Mouse (Mus musculus) gastrocnemius, postnatal 25 days (tissue): ENCODE measurements around the gene Gna12. TPM values are rescaled to one million over a fixed set of nuclear protein-coding genes. Genes with fewer than 3 reads are reported as not detected.

Experiments
- DNase-seq: peaks from one replicate; pipeline ENCODE4 v3.0.0; 2022
- total RNA-seq, 2 experiments: library from RNA; stranded (reverse); gene quantifications; 1 replicate in 1 of 2; 2 replicates in 1 of 2; pipeline ENCODE4 v1.2.3; 2021

The Gna12 gene
- total RNA-seq, 2 experiments from 2014 or later: 26.2 to 27.7 TPM

DNA sequence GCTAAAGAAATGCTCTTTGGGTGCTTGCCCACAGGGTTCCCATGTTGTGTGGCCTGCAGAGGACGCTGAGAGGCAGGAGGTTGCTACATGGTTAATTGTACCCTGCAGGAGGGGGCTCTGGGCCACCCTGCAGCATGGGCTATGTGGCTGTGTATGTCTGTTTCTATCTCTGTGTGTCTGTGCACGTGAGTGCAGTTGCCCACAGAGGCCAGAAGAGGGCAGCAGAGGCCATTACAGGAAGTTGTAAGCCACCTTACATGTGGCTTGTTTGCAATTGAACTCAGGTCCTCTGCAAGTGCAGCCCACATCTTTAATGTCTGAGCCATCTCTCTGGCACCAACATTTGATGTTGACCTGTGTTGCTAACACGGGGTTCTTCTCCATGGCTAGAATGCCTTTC, 77.6 kb downstream of the Gna12 start:
- no peak for DNase-seq

DNA sequence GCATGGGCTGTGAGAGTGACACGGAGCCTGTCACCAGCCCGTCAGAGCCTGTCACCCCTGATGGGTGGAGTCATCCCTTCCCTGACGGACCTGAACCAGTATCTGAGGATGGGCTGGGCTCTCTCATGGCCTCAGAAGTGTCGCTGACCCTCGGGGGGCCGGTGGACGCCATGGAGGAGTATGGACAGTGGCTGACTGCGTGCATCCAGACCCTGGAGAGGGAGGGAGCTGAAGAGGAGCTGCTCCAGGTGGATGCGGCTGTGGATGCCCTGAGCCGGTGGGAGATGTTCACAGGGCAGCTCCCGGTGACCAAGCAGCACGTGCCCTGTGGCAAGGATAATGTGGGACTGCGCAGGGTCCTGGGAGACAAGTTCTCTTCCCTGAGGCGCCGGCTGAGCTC, 78.2 kb downstream of the Gna12 start:
- DNase-seq: no peak

DNA sequence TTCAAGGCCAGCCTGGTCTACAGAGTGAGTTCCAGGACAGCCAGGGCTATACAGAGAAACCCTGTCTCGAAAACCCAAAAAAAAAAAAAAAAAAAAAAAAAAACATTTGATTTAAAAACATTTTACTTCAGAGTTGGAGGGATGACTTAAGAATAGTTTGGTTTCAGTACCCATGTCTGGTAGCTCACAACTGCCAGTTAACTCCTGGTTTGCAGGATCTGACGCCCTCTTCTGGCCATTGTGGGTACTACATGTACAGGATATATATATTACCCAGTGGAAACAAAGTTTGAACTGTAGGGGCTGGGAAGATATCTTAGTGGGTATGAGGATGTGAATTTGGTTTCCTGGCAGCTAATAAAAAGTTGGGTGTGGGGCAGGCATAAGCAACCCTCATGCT, 79.3 kb downstream of the Gna12 start:
- DNase-seq: no peak

DNA sequence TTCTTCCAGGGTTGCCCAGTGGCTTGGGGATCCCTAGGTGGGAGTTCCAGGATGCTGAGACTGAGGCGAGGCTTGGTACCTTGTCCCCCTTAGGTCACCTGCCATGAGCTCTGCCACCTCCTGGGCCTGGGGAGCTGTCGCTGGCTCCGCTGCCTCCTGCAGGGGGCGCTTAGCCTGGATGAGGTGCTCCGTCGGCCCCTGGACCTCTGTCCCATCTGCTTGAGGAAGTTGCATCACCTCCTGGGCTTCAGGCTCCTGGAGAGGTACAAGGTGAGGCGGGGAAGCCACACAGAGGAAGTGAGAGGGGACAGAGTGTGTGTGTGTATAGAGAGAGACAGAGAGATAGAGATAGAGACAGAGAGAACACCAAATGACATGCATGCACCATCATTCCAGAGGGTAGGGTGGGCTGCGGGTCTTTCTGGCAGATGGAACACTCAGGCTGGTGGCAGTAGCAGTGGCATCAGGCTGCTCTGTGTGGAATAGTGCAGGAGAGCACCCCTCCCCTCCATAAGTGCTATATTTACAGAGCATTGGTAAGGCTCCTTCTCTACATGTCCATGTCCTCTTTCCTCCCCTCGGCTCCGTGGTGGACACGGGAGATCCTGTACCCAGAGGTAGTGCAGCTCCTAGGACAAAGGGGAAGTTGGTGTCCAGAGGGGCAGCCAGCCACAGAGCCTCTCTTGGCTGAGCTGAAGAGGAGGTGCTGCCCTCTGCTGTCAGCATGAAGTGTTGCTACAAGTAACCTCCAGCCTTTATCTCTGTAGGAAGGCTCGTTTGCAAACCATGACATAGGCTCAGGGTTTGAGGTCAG, 81.0 kb downstream of the Gna12 start:
- peak; percentile 53 for DNase-seq

DNA sequence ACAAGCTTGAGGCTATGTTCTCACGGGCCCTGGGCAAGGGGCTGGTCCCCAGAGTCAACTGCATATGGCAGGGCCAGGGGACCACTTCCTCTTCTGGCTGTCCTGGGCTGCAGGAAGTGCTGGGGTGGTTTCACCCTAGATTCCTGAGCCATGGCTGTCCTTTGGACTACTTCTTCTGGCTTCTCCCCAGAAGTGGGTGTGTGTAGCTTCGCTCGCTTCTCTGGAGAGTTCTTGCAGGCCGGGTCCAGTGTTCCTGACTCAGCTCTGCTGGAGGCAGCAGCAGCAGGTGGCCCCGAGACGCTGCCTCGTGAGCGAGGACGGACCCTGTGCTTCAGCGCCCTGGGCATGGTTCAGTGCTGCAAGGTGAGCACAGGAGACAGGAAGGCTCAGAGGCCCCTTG, 81.8 kb downstream of the Gna12 start:
- no peak for DNase-seq

DNA sequence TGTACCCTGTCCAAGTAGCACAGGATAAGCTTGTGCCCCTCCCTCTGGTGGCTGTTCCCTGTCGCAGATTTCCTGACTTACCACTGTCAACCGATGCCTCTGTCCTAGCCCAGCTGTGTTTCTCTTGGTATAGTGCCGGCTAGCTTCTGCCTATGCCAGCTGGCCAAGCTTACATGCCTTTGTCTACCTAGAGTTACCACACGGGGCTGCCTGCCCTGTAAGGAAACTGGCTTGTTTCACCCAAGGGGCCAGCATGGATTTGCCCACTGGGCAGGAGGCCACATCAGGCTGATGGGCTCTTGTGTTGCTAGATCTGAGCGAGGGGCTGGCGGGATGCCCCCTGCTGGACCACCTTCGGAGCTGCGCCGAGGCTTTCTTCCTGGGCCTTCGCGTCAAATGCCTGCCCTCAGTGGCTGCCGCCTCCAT, 86.5 kb downstream of the Gna12 start:
- no peak for DNase-seq

DNA sequence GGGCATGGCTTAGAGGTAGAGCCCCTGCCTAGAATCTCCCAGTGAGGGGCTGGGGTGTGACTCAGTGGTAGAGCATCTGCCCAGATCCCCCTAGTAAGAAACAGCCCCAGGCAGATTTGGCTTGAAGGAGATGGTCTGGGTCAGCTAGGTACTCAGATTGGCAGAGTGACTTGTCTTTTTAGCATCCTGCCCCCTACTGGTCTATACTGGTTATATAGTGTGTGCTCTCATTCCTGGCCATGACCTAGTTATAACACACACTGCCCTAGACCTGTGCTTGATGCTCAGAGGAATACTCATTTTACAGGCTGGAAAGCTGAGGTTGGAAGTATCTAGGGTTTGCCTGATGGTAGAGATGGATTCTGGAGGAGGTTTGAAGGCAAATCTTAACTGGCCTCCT, 88.4 kb downstream of the Gna12 start:
- no peak for DNase-seq

DNA sequence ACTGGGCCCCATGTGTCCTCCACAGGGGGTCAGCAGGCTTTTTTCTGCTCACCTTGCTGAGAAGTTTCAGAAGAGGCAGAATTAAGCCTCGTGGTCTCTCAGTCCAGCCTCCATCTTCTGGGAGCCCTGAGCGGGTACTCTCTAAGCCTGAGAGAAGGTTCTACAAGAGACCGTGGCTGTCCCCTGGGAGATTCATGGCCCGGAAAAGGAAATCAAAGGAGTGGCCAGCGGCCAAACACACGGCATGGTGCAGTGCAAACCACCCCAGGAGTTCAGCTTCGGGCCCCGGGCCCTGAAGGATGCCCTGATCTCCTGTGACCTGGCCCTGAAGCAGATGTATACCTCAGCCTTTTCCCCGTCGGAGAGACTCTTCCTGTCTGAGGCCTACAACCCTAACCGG, 89.2 kb downstream of the Gna12 start:
- no peak for DNase-seq

DNA sequence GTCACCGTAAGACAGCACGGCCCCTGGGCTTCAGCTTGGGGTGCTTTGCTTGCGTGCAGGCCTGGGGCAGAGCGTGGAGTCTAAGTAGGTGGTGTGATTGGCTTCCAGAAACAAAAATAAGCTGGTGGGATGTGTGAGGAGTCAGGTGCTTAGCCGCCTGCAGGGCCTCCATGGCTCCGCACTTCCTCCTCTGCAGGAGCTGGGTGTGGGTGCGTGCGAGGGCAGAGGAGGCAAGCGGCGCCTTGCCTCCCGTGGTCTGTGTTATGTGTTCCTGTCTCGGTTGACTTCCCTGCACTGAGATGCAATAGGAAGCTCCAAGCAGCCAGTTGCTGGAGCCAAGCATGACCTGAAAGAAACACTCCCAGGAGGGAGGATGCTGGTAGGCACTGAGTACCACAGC, 90.4 kb downstream of the Gna12 start:
- no peak for DNase-seq

DNA sequence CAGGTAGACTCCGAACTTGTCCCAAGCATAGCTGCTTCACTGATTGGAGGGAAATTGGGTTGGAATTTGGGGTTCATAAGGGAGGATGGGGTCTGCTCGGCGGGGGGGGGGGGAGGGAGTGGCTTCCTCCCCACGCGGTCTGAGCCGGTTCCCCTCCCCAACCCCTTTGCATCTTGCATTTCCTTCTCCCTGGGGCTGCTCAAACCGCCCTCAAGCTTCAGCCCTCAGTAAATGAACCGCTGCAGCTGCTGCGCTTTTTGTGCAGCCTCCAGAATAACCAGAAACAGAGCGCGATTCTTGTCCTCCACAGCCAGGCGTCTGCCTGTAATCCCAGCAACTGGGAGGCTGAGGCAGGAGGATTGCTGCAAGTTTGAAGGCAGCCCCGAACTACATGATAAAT, 94.1 kb downstream of the Gna12 start:
- no peak for DNase-seq

DNA sequence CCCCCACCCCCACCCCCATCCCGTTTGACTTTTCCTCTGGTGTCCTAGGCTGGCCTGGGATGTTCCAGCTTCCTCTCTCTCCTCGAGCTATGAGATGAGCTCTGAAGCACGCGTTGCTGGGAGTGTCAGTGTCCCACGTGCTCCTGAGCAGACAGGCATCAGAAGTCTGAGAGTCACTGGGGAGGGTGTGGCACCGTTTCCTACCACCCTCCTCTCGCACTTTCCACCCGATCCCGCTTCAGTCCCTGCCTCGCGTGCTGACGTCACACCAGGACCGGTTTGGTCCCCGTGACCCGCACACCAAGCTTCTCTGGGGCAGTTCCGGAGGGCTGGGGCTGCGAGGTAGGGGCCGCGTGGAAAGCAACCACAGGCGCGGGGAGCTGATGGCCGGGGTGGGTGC, 94.9 kb downstream of the Gna12 start:
- DNase-seq: no peak

DNA sequence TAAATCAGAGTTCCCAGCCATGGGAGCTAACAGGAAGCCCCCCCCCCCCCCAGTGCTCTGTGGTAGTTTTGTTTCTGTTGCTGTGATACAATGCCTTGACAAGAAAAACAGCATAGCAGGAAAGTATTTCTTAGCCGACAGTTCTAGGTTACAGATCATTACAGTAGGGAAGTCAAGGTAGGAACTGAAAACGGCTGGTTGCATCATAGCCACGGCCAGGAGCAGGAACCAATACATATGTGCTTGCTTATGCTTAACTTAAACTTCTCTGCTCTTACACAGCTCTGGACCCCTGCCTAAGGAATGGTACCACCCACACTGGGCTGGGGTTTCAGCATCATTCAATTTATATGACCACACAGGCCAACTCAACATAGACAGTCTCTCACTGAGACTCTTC, 96.9 kb downstream of the Gna12 start:
- no peak for DNase-seq

DNA sequence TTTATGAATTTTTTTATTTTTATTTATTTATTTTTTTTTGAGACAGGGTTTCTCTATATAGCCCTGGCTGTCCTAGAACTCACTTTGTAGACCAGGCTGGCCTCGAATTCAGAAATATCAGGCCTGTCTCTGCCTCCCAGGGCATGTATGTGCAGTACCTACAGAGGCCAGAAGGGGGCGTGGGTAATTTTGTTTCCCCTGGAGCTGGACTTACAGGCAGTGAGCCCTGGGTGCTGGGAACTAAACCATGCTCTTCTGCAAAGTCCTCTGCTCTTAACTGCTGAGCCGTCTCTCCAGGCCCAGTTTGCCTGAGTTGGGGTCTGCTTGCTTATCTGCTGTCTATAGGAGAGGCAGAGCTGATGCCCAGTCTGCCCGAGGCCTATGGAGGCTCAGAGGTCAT, 98.0 kb downstream of the Gna12 start:
- DNase-seq: no peak

DNA sequence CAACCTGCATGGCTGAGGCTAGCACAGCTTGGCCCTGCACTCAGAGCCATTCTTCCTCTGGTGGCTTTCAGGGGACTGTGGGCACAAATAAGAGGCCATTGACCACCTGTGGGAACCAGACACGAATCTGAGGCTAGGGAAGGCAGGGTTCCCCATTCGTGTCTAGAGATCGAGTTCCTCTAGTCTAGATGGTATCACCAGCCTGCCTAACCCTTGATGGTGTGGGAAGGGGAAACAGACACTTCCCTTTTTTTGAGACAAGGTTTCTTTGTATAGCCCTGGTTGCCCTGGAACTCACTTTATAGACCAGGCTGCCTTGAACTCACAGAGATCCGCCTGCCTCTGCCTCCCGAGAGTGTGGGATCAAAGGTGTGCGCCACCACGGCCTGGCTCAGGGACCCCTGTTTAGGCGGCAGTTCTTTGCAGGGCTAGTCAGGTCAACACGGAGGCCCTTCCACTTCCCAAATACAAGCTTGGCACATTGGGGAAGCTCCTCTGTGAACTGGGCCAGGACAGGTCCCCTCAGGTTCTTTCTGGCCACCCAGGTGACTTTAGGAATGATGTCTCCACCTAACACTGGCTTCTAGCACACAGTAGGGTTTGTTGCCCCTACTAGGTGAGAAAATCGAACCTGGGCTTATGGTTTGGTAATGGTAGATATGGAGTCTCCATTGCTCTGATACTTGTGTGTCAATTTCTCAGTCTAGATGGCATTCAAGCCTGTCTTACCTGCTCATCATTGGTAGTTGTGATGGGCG, 99.0 kb downstream of the Gna12 start:
- DNase-seq: no peak

DNA sequence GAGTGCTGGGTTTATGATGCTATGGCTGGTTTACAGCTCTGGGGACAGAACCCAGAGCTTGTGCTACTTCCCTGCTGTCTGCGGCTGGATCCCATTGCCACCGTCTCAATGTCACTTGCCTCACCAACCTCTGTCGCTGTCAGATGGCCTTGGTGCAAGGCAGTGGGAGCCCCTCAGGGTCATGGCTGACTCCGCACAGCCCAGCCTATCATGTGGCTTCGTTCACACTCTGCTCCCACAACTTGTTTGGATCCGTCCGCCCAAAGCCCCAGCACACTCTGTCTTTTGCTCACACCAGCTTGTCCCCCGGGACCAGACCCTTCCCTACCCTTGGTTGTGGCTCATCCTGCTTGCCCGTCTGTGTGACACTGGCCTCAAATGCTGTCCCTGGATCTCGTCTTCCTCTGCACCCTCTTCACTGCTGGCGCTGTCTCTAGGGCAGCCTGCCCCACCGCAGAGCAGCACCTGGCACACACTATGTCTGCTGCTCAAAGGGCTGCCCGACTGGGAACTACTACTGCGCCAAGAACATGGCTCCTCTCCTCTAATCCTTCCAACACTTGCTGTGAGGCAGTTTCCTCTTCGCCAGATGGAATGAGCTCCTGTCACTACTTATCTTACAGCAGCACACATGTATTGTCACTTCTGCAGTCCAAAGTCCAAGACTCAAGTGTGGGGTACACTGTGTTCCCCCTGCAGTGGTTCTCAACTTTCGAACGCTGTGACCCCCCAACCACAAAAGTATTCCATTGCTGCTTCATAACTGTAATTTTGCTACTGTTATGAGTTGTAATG, 103.1 kb downstream of the Gna12 start:
- no peak for DNase-seq

DNA sequence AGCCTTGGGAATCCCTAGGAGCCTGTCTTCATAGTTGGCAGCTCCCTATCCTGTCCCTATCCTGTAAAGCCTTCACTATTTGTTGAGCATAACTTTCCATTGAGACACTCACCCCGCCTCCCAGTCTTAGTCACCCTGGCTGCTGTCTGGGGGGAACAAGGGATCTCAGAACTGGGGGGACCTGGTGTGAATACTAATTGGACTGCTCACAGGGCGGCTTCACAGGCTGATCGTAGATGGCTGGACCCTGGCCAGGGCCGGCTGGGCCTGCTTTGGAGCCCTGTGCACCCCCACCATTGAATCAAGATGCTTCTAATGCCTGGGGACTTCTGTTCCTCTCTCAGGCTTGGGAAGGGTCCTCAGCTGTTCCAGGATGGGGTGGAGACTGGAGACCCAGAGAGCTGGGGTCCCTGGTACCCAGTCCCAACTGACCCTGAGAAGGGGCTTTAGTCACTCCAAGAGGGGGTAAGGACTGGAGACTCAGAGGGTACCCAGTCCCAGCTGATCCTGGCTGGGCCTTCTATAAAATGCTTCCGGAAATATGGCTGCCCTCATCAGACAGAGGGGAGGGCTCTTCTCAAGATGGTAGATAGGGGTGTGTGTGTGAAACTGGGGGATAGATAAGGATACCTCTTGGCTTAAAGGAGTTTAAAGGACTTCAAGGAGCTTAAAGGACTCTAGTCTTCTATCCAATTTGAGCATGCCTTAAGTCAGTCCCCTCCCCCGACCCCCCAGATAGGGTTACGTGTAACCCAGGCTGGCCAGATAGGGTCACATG, 104.0 kb downstream of the Gna12 start:
- DNase-seq: no peak

DNA sequence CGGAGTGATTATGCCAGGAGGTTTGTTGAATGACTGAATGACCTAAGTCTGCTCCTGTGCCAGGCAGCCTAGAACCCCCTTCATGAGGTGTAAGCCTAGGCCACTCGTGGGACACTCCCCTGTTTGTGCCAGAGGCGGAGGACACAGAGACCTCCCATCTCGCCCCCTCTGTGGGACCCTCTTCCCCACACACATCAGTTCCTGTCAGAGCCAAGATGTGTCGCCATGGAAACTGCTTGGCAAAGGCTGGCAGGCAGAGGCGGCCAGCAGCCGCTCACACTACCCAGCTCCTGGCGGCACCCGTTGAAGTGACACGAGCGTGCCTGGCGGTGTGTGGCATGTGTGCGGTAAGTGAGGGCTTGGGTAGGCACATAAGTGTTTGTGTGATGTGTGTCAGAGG, 106.4 kb downstream of the Gna12 start, which contains the start of gene Amz1:
TSS of gene Amz1 (plus strand) at position 306 of the 400 bp plus-strand sequence.
- no peak for DNase-seq

DNA sequence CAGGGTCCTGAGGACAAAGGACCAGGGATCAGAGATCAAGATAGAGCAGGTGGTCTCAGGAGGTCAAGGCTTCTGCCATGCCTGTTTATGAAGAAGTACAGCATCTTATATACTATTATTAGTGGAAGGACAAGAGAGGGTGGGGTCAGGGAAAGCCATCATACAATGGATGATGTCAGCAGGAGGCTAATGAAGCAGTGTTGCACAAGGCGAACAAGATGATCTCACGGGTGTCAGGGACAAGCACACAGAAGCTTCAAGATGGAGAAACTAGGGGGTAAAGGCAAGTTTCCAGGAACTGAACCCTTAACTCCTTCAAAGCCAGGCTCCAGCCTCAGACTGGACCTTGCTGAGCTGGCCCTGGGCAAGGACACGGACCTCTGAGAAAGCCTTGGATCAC, 108.1 kb downstream of the Gna12 start:
- no peak for DNase-seq

DNA sequence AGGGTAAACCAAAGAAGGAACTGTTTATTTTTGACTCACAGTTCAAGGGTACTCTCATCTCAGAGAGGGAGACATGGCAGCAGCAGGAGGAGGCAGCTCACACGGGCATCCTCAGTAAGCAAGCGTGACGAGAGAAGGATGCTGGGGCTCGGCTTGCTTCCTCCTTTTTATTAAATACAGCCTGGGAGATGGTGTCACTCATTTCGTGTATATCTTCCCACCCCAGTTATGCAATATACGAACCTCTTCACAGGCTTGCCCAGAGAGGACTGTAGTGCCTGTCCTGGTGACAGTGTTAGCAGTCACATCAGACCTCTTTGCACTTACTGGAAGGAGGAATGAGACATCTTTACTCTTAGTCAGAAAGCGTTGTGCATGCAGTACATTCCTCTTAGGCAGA, 109.5 kb downstream of the Gna12 start:
- DNase-seq: no peak

DNA sequence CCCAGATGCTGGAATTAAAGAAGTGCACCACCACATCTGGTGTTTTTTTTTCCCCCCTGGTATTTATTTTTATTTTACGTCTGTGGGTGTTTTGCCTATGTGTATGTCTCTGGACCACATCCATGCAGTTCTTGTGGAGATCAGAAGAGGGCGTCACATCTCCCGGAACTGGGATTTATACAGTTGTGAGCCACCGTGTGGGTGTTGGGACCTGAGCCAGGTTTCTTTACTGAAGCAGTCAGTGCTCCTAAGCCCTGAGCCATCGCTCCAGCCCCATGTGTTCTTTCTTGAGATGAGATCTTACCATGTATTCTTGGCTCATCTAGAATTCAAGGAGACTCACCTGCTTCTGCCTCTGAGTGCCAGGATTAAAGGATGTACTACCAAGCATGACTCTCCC, 119.2 kb downstream of the Gna12 start:
- no peak for DNase-seq

DNA sequence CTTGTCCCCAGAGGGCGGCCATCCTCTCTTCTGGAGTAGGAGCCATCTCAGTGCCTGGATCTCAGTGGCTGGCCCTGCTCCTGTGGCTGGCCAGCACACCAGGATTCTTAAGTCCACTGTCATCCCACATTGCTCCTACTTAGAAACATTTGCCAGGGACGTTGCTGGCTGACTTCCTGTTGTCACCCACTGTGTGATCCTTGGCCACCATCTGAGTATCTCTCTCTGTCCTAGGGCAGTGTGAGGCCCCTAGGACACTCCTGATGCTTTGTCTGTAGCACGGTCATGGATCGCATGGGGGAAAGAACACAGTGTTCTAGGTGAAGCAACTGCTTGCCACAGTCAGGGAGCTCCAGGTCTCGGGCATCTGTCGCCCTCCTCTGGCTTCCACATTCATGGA, 119.9 kb downstream of the Gna12 start:
- DNase-seq: no peak
